Mouse (Mus musculus) mouse embryonic stem cell (cell line): ENCODE data around the gene Zfpm1.

ENCODE experiments used
- in situ Hi-C, 2 experiments: fragments of 300-500 bp; cut with MboI; formaldehyde crosslinking; loops; 1 replicate in 1 of 2; 3 replicates in 1 of 2; pipeline ENCODE4 v1.14.3; 2019 to 2020; ENCODE audit warnings: low sequenced_read_pairs in 2 of 2, low pct_unique_long_range_greater_than_20kb in 1 of 2, mixed read lengths in 1 of 2; ENCODE audit not compliant: unreplicated experiment in 1 of 2

Zfpm1 gene

GRCm38 (mm10) chr8:122273152-122273551 is 8.8 kb upstream of the Zfpm1 start:
- in situ Hi-C loops: no loop called here

GRCm38 (mm10) chr8:122273826-122274225 is 8.1 kb upstream of the Zfpm1 start:
- in situ Hi-C loops: no loop called here

- in situ Hi-C loops: loop anchor here in 1 of 2 experiments (5.0 kb wide), 1 partner anchor 57 kb away; no protein-coding TSS in a partner anchor
Observed at GRCm38 (mm10) chr8:122274651-122275391, 7.1 kb upstream of the Zfpm1 start.

GRCm38 (mm10) chr8:122276308-122276707 is 5.6 kb upstream of the Zfpm1 start:
- in situ Hi-C loops: loop anchor here in 1 of 2 experiments (5.0 kb wide), 1 partner anchor 56 kb away; no protein-coding TSS in a partner anchor

- in situ Hi-C loops: loop anchor here in 1 of 2 experiments (5.0 kb wide), 1 partner anchor 55 kb away; no protein-coding TSS in a partner anchor
Observed at GRCm38 (mm10) chr8:122277204-122277995, 4.5 kb upstream of the Zfpm1 start.

- in situ Hi-C loops: no loop called here
Observed at GRCm38 (mm10) chr8:122280156-122280555, 1.8 kb upstream of the Zfpm1 start.

- in situ Hi-C loops: no loop called here
Observed at GRCm38 (mm10) chr8:122280588-122281316, 1.2 kb upstream of the Zfpm1 start.

- in situ Hi-C loops: no loop called here
Observed at GRCm38 (mm10) chr8:122281317-122282034, 465 bp upstream of the Zfpm1 start.

- in situ Hi-C loops: no loop called here
Observed at GRCm38 (mm10) chr8:122282501-122283355, 787 bp downstream of the Zfpm1 start.

- in situ Hi-C loops: no loop called here
Observed at GRCm38 (mm10) chr8:122283356-122284202, 1.6 kb downstream of the Zfpm1 start.

- in situ Hi-C loops: no loop called here
Observed at GRCm38 (mm10) chr8:122284203-122284658, 2.3 kb downstream of the Zfpm1 start.

- in situ Hi-C loops: no loop called here
Observed at GRCm38 (mm10) chr8:122284659-122285261, 2.8 kb downstream of the Zfpm1 start.

GRCm38 (mm10) chr8:122285727-122286126 is 3.8 kb downstream of the Zfpm1 start:
- in situ Hi-C loops: no loop called here

GRCm38 (mm10) chr8:122286899-122287298 is 5.0 kb downstream of the Zfpm1 start:
- in situ Hi-C loops: no loop called here

- in situ Hi-C loops: no loop called here
Observed at GRCm38 (mm10) chr8:122287742-122288141, 5.8 kb downstream of the Zfpm1 start.

GRCm38 (mm10) chr8:122288344-122288743 is 6.4 kb downstream of the Zfpm1 start:
- in situ Hi-C loops: no loop called here
